Mouse (Mus musculus): ENCODE measurements around the gene Lca5l.

The Lca5l gene

GRCm38 (mm10) chr16:96120022-96120623 is 71.9 kb downstream of the Lca5l start:
- DNase-seq (ENCODE audit: extremely low spot score, low read depth, low spot score): no peak

- no peak for DNase-seq (ENCODE audit: extremely low spot score, low read depth, low spot score)
These were observed 77.3 kb downstream of the Lca5l start for GRCm38 (mm10) chr16:96114729-96115128.

GRCm38 (mm10) chr16:96112769-96113168 is 79.3 kb downstream of the Lca5l start:
- DNase-seq (ENCODE audit: extremely low spot score, low read depth, low spot score): no peak

- DNase-seq (ENCODE audit: extremely low spot score, low read depth, low spot score): no peak
These were observed 81.3 kb downstream of the Lca5l start for GRCm38 (mm10) chr16:96110655-96111345.

DNA sequence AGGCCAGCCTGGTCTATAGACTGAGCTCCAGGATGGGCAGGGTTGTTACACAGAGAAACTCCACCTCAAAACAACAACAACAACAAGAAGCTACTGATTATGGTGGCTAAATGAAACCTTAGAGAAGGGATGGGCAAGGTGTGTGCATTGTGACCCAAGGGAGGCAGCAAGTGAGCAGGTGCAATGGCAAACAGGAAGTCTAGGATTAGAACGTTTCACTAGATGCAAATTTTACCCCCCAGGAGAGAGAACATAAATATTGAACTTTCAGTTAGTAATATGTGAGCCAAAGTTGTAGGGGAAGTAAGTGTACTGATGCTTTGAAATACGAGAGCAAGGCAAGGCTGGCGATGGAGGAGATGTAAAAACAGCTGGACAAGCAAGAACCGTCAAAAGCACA is 82.4 kb downstream of the Lca5l start:
- DNase-seq (ENCODE audit: extremely low spot score, low read depth, low spot score): no peak
